Mouse (Mus musculus) cerebellum, adult 2 months (tissue): ENCODE data around the gene Nop2.

Source experiments
- CTCF ChIP-seq: fragments of 200-500 bp; IDR thresholded peaks from 2 replicates; pipeline ENCODE4 v1.5.1; 2011; ENCODE audit warnings: low read depth, mild to moderate bottlenecking, control low read depth, low read length, moderate library complexity, borderline replicate concordance; ENCODE audit not compliant: insufficient read depth
- POLR2A ChIP-seq: fragments of 200-500 bp; IDR thresholded peaks from 2 replicates; pipeline ENCODE4 v1.6.1; 2011; ENCODE audit warnings: low read length, control low read depth, borderline replicate concordance; ENCODE audit not compliant: insufficient read depth

GRCm38 (mm10) chr6:125129710-125130402 lies 1.9 kb upstream of the Nop2 start:
- TF ChIP-seq POLR2A (no peak), CTCF (no peak)
